Mouse (Mus musculus) intestine, postnatal 0 days (tissue): ENCODE results near the gene Cttnbp2nl. TPM values are rescaled to one million over a fixed set of nuclear protein-coding genes. Genes with fewer than 3 reads are reported as not detected.

Experiments used
- ATAC-seq: fragments of 200-750 bp; cut with Nextera tagmentation; 2 replicates; pipeline ENCODE4 v1.8.0; 2017; ENCODE audit warnings: mild to moderate bottlenecking, moderate TSS enrichment, moderate library complexity
- H3K27ac ChIP-seq: fragments of 300-500 bp; sonication (generic); 2 replicates; pipeline ENCODE4 v1.5.1; 2014; ENCODE audit warnings: mild to moderate bottlenecking, low read depth, low read length, moderate library complexity
- H3K27me3 ChIP-seq: fragments of 300-500 bp; sonication (generic); replicated peaks from 2 replicates; pipeline ENCODE4 v1.6.1; 2014; ENCODE audit warnings: low read length, mixed read lengths; ENCODE audit not compliant: control insufficient read depth, insufficient read depth
- H3K36me3 ChIP-seq: fragments of 300-500 bp; sonication (generic); 2 replicates; pipeline ENCODE4 v1.6.1; 2014; ENCODE audit warnings: mild to moderate bottlenecking, moderate library complexity; ENCODE audit not compliant: control insufficient read depth, insufficient read depth
- H3K4me1 ChIP-seq: fragments of 300-500 bp; sonication (generic); replicated peaks from 2 replicates; pipeline ENCODE4 v1.6.1; 2014; ENCODE audit warnings: antibody characterized with exemption, low read length, mixed read lengths; ENCODE audit not compliant: control insufficient read depth, insufficient read depth
- H3K4me2 ChIP-seq: fragments of 300-500 bp; sonication (generic); replicated peaks from 2 replicates; pipeline ENCODE4 v1.6.1; 2014; ENCODE audit warnings: low read depth, mild to moderate bottlenecking, moderate library complexity
- H3K4me3 ChIP-seq: fragments of 300-500 bp; sonication (generic); 2 replicates; pipeline ENCODE4 v1.5.1; 2014; ENCODE audit warnings: low read depth, low read length
- H3K9ac ChIP-seq: fragments of 300-500 bp; sonication (generic); 2 replicates; pipeline ENCODE4 v1.6.1; 2014; ENCODE audit warnings: mild to moderate bottlenecking, low read depth, low read length
- H3K9me3 ChIP-seq: fragments of 300-500 bp; sonication (generic); 2 replicates; pipeline ENCODE4 v1.6.1; 2016; ENCODE audit warnings: mixed run types; ENCODE audit not compliant: control insufficient read depth
- CTCF ChIP-seq: sonication (generic); IDR thresholded peaks from 2 replicates; pipeline ENCODE4 v1.5.1; 2016; ENCODE audit warnings: low read depth, mild to moderate bottlenecking, control low read depth, antibody characterized with exemption, moderate library complexity
- WGBS: fragments of 180-500 bp; shearing (Covaris S2); extraction: QIAGEN DNeasy Blood & Tissue Kit; methylation state at CpG from one replicate; pipeline ENCODE4 v1.1.7; 2014; 5-methylcytosine and 5-hydroxymethylcytosine counted together
- polyA plus RNA-seq: library from polyadenylated mRNA; unstranded; fragments of >200 nt; fragmentation: Nextera tagmentation; extraction: Ambion mirVana; gene quantifications from 2 replicates; pipeline ENCODE4 v1.2.1, GENCODE M21; 2015

The Cttnbp2nl gene
- polyA plus RNA-seq, 1 experiment from 2014 or later, result 9.8 TPM

- Histone ChIP-seq H3K4me1 (no peaks in the 10 kb centered on the region), H3K4me2 (no peak overlapping the region), H3K27ac (0 out of 2 replicates have a peak overlapping the region, but pooled peaks have one; percentile 17), H3K4me3 (no peak overlapping the region), H3K27me3 (no peaks in the 10 kb centered on the region; the same call in 1 of the 2 replicates), H3K9me3 (no peaks in the 10 kb centered on the region), H3K9ac (no peak overlapping the region), H3K36me3 (no peaks in the 10 kb centered on the region)
- TF ChIP-seq CTCF, result no peak
- 43% methylated on average over 3 of the region's 3 CpGs for WGBS
- no peak for ATAC-seq
Observed at GRCm38 (mm10) chr3:104994415-104994841, 58.5 kb downstream of the Cttnbp2nl start.

DNA sequence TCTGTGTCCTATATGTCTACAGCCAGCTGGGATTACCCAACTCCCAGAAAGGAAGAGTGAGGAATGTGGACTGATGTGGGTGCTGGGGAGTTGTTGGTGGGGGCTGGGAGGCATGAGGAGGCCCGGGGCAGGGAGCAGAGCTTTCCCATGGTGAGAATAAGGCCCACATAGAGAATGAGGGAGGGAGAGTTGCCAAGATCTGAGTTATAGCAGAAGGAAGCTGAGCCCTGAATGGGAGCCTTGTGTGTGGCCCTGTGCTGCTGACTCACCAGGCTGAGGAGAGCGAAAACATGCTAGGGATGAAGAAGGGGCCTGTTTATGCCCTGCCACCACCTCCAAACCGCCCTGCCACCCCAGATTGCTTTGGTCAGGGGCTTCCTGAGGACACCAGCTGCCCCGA is 59.1 kb downstream of the Cttnbp2nl start:
- Histone ChIP-seq H3K9ac (no peak overlapping the region), H3K4me3 (no peak overlapping the region), H3K4me1 (no peaks in the 10 kb centered on the region), H3K4me2 (no peak overlapping the region), H3K36me3 (no peaks in the 10 kb centered on the region), H3K27ac (0 out of 2 replicates have a peak overlapping the region, but pooled peaks have one; percentile 17), H3K27me3 (no peaks in the 10 kb centered on the region; the same call in 1 of the 2 replicates), H3K9me3 (no peaks in the 10 kb centered on the region)
- 40% methylated on average over 4 of the region's 4 CpGs for WGBS
- no peak for ATAC-seq
- TF ChIP-seq CTCF, result no peak

- TF ChIP-seq CTCF, result peak; percentile 99
- Histone ChIP-seq H3K36me3 (no peaks in the 10 kb centered on the region), H3K4me2 (peak overlapping the region; percentile 43; the same call in 1 of the 2 replicates), H3K9ac (no peak overlapping the region), H3K27me3 (no peaks in the 10 kb centered on the region; the same call in 1 of the 2 replicates), H3K9me3 (no peaks in the 10 kb centered on the region), H3K27ac (no peak overlapping the region), H3K4me1 (no peaks in the 10 kb centered on the region), H3K4me3 (no peak overlapping the region)
- WGBS, result 12% methylated on average over 23 of the region's 23 CpGs
- ATAC-seq, result peak; percentile 84
Observed at GRCm38 (mm10) chr3:104992709-104993388, 60.1 kb downstream of the Cttnbp2nl start.

- Histone ChIP-seq H3K4me1 (no peaks in the 10 kb centered on the region), H3K9ac (no peak overlapping the region), H3K36me3 (no peaks in the 10 kb centered on the region), H3K27ac (no peak overlapping the region), H3K27me3 (no peaks in the 10 kb centered on the region; the same call in 1 of the 2 replicates), H3K9me3 (no peaks in the 10 kb centered on the region), H3K4me2 (no peak overlapping the region), H3K4me3 (no peak overlapping the region)
- no peak for ATAC-seq
- no peak for TF ChIP-seq CTCF
- WGBS, result 48% methylated on average over 5 of the region's 5 CpGs
Observed at GRCm38 (mm10) chr3:104991703-104992102, 61.2 kb downstream of the Cttnbp2nl start.

DNA sequence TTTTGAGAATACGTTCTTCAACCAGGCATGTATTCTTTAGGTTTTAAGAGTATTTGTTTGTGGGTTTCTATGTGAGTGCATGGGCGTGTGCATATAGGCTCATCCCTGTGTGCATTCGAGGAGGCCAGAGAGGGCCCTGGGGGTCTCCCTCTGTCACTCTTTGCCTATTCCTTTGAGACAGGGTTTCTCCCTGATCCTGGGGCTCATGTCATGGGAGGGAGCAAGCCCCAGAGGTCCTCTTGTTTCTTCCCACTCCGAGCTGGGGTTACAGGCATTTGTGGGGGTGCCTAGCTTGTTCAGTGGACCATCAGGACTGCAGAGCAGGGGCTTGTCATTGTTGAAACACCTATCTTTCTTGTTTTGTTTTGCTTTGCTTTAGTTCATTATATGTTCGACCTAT is 65.1 kb downstream of the Cttnbp2nl start:
- H3K4me1 ChIP-seq, result no peaks in the 10 kb centered on the region
- H3K4me2 ChIP-seq, result no peak overlapping the region
- no peak overlapping the region for H3K27ac ChIP-seq
- no peaks in the 10 kb centered on the region for H3K36me3 ChIP-seq
- no peak overlapping the region for H3K9ac ChIP-seq
- no peak for ATAC-seq
- H3K27me3 ChIP-seq, result no peaks in the 10 kb centered on the region; the same call in 1 of the 2 replicates
- 73% methylated on average over 5 of the region's 5 CpGs for WGBS
- TF ChIP-seq CTCF, result no peak
- H3K4me3 ChIP-seq, result no peak overlapping the region
- H3K9me3 ChIP-seq, result no peaks in the 10 kb centered on the region

- no peaks in the 10 kb centered on the region for H3K36me3 ChIP-seq
- no peak overlapping the region for H3K9ac ChIP-seq
- ATAC-seq, result no peak
- no peak overlapping the region for H3K27ac ChIP-seq
- H3K9me3 ChIP-seq, result no peaks in the 10 kb centered on the region
- H3K4me1 ChIP-seq, result no peaks in the 10 kb centered on the region
- no peaks in the 10 kb centered on the region for H3K27me3 ChIP-seq
- 67% methylated on average over 5 of the region's 5 CpGs for WGBS
- TF ChIP-seq CTCF, result no peak
- no peak overlapping the region for H3K4me3 ChIP-seq
- no peak overlapping the region for H3K4me2 ChIP-seq
Observed at GRCm38 (mm10) chr3:104979735-104980134, 73.2 kb downstream of the Cttnbp2nl start.
